Mouse (Mus musculus): ENCODE measurements around the gene Cep250. TPM values are rescaled to one million over a fixed set of nuclear protein-coding genes. Genes with fewer than 3 reads are reported as not detected.

Gene Cep250
- 19.3 TPM for polyA plus RNA-seq (2017; shearing (Covaris generic))

GRCm38 (mm10) chr2:155956134-155957059, at the start of gene Cep250:
Gene Cep250, plus strand, starts transcription at chr2:155956458.

GRCm38 (mm10) chr2:155929531-155930442, 26.5 kb upstream of the Cep250 start, which contains the start of gene Uqcc1:
Gene Uqcc1, minus strand, starts transcription at chr2:155930310.

GRCm38 (mm10) chr2:155940681-155941080, 15.6 kb upstream of the Cep250 start, which contains the start of gene Gm15557:
Gene Gm15557, plus strand, starts transcription at chr2:155940728.

GRCm38 (mm10) chr2:155945124-155945523, 11.1 kb upstream of the Cep250 start, which contains the start of gene Gdf5:
Gene Gdf5, minus strand, starts transcription at chr2:155945367.

GRCm38 (mm10) chr2:156007888-156008532, 51.8 kb downstream of the Cep250 start, which contains the start of the genes 6430550D23Rik and Ergic3:
Gene 6430550D23Rik, minus strand, starts transcription at chr2:156007977.
Gene Ergic3, plus strand, starts transcription at chr2:156008045.

Other genes starting within 250 kb of the Cep250 start
- 47.7 TPM for gene Edem2, start 227.0 kb upstream of the Cep250 start, polyA plus RNA-seq (2017; shearing (Covaris generic))
- not detected for gene Gm17581, start 220.6 kb upstream of the Cep250 start, polyA plus RNA-seq (2017; shearing (Covaris generic))
- gene Procr, start 205.3 kb upstream of the Cep250 start, polyA plus RNA-seq (2017; shearing (Covaris generic)) = not detected
- gene Mmp24, start 181.1 kb upstream of the Cep250 start, polyA plus RNA-seq (2017; shearing (Covaris generic)) = 0.09 TPM
- 37.9 TPM for gene BC029722, start 137.0 kb upstream of the Cep250 start, polyA plus RNA-seq (2017; shearing (Covaris generic))
- gene Eif6, start 129.5 kb upstream of the Cep250 start, polyA plus RNA-seq (2017; shearing (Covaris generic)) = 168 TPM
- gene Fam83c, start 121.6 kb upstream of the Cep250 start, polyA plus RNA-seq (2017; shearing (Covaris generic)) = not detected
- 45.5 TPM for gene Uqcc1, start 26.1 kb upstream of the Cep250 start, polyA plus RNA-seq (2017; shearing (Covaris generic))
- not detected for gene Gm15557, start 15.7 kb upstream of the Cep250 start, polyA plus RNA-seq (2017; shearing (Covaris generic))
- not detected for gene Gdf5, start 11.1 kb upstream of the Cep250 start, polyA plus RNA-seq (2017; shearing (Covaris generic))
- gene 6430550D23Rik, start 51.5 kb downstream of the Cep250 start, polyA plus RNA-seq (2017; shearing (Covaris generic)) = 2.7 TPM
- gene Ergic3, start 51.6 kb downstream of the Cep250 start, polyA plus RNA-seq (2017; shearing (Covaris generic)) = 78.5 TPM
- gene Fer1l4, start 96.5 kb downstream of the Cep250 start, polyA plus RNA-seq (2017; shearing (Covaris generic)) = not detected
- gene Spag4, start 108.7 kb downstream of the Cep250 start, polyA plus RNA-seq (2017; shearing (Covaris generic)) = 3.5 TPM
- 64.8 TPM for gene Cpne1, start 155.5 kb downstream of the Cep250 start, polyA plus RNA-seq (2017; shearing (Covaris generic))
- gene Rbm12, start 155.5 kb downstream of the Cep250 start, polyA plus RNA-seq (2017; shearing (Covaris generic)) = 54.4 TPM
- 24.9 TPM for gene Gm28036, start 170.6 kb downstream of the Cep250 start, polyA plus RNA-seq (2017; shearing (Covaris generic))
- 119 TPM for gene Romo1, start 187.6 kb downstream of the Cep250 start, polyA plus RNA-seq (2017; shearing (Covaris generic))
- 38.9 TPM for gene Nfs1, start 187.7 kb downstream of the Cep250 start, polyA plus RNA-seq (2017; shearing (Covaris generic))
- 1,761 TPM for gene Rbm39, start 223.8 kb downstream of the Cep250 start, polyA plus RNA-seq (2017; shearing (Covaris generic))
- 97.4 TPM for gene Phf20, start 240.0 kb downstream of the Cep250 start, polyA plus RNA-seq (2017; shearing (Covaris generic))

All from naive thymus-derived CD4-positive, alpha-beta T cell, adult 5 months (primary cell).